Mouse (Mus musculus): ENCODE measurements at regions not wholly inside any gene's neighbourhood (a gene's known extent, or its start where the extent isn't known, plus 50 kb on each side); places are given as distances from the start of the nearest gene placed in this dataset.

DNA sequence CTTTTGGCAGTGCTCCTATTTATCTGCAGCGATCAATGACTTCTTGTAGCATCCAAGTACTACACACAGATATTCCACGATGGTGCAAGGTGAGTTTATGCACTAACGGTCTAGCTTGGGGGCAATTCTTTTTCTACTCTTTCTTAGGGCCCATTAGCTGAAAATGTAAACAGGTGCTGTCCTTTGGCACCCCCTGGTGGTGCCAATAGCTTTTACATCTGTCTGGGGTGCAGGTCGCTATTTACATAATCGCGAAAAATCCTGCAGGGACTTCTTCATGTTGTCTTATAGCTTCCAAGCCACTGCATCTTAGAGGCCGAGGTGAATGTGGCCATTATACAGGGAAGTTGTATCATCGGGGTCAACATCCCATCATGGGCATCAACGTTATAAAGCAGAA, 175.9 kb downstream of the Rps12 start:
- DNase-seq (ENCODE audit: low spot score in 2 of 2), result peak; percentile 63 to 74

DNA sequence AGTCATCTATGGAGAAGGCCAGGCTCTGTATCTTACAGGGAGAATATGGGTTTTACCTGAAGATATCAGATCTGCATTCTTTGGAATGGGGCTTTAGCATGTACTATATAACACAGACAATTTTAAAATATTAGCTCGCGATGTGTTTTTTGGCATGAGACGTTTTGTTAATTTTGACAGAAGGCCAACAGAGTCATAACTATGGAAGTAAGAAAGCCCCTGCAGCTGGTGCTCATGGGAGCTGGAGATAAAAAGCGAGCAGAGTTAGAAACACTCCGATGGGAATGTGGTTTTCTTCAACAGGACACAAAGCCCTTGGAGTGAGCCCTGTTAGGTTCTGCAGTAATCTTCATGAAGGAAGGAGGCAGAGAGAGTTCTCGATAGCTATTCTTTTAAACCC, 176.6 kb downstream of the Rps12 start:
- DNase-seq (ENCODE audit: low spot score in 2 of 2), result no peak

DNA sequence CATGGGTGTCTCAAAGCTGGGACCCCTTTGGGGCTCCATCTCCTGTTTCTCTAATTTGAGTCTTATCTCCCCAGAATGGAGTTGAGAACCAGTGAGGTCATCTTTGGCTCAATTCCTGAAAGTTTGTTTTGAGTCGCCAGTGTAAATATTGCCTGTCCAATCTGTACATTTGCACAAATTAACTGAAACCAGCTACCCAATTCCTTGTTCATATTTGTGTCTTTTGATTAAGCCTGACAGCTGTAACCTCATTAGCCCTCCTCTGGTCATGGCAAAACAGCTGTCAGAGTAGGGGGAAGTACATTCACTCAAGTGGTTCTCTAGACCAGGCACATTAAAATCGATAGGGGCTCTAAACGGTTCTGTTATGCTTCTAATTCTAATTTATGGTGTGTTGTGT, 177.0 kb downstream of the Rps12 start:
- DNase-seq (ENCODE audit: low spot score in 2 of 2), result no peak

DNA sequence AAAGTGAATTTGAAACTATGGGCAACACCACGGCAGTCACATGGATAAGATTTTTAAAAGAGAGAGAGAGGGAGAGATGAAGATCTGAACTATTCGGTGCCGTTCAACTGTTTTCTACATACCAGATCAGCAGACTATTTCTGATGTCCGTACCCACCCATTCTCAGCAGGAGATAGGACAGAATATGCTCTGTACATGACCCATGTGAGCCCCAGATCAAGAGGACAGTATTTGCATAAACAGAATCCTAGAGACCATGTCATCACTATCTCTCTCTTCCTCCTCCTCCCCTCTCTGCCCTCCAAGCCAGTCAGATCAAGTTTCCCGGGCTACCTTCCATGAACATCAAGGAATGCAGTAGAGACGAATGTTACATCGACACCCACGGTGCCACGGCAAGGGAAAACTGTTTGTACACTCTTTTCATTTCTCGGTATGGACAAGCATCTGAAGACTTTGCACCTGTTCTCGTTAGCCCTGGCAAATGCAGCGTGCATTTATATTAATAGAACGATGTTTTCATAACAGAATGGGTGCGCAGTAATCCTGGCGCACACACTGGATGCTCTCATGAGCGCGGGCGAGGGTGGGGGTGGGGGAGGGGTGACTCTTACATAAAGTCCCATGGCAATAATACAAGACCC, 177.7 kb downstream of the Rps12 start:
- DNase-seq (ENCODE audit: low spot score in 2 of 2), result no peak

DNA sequence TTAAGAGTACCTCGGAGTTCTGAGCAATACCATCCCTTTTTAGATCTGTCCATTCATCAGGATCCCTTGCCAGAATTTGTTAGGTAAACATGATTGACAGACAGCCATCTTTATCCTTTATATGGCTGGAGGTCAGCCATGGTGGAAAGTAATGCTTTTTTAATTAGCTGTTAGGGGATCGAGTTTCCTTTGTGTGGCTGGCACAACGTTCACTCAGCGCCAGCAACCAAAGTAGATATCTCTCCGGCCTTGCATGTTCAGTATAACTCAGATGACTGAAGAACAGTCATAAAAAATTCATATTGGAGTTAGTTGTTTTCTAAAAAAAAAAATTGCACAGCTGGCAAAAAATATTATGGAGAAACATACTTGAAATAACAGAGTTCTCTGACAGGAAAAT, 186.4 kb downstream of the Rps12 start:
- no peak for DNase-seq (ENCODE audit: low spot score in 2 of 2)

DNA sequence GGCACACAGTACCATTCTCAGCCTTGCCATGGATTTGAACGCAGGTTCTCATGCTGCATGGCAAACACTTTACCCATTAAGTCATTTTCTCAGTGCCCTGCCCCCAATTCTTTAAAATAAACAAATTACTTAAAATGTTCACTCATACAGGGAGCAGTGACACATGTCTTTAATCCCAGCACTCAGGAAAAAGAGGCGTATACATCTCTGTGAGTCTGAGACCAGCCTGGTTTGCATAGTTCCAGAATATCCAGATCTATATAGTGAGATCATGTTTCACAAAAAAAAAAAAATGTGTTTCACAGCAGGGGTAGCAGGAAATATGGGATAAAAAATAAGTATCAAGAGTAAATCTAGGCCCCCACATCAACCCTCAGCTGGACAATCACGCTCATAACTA, 191.5 kb downstream of the Rps12 start:
- no peak for DNase-seq (ENCODE audit: low spot score in 2 of 2)

DNA sequence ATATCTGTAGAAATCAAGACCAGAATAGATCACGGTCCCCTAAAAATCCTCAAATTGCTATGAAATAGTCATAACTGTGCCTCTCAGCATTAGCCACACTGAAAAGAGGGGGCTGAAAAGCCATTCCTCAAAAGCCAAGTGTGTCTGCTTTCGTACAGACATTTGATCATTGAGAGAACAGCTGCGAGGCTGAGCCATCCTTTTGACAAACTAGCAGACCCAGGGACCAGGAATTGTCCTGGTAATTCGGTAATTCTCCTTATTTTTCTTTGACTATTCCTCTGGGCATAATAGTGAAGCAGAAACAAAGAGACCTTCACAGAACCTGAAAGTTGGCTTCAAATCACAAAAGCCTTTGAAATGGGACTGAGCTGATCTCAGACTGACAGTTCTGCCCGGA, 206.8 kb downstream of the Rps12 start:
- DNase-seq (ENCODE audit: low spot score in 2 of 2), result no peak

DNA sequence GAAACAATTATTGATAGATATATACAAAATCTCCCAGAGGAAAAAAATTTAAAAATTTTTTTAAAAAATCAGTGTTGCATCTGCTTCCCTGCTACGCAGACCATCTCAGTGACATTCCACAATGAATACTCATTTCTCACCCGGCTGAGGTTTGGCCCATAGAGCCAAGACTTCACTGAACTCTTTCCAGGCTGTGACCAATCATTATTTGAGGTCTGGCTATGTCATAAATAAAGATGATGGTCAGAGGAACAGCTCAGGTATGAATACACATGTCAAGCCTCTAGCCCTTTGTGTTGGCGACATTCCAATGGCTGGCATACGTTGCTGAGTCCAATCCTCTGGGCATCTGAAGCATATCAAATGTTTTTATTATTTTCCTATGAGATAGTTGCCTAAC, 216.1 kb downstream of the Rps12 start:
- no peak for DNase-seq (ENCODE audit: low spot score in 2 of 2)

DNA sequence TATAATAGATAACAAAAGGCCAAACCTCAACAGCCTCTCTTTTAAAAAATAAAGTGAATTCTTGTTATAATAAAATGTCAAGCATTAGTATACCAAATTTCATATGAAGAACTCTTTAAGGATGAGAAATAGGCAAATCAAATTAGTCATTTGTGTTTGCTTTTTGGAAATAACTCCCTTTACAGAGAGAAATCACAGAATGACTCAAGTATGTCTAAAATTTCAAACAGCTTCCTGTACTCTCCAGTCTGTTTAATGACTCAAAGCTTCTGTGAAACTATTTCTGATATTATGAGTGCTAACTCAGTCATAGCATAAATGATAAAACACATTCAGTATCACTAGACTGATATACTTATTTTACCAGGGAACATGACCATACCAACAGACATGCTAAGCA, 217.7 kb downstream of the Rps12 start:
- DNase-seq (ENCODE audit: low spot score in 2 of 2), result no peak

GRCm38 (mm10) chr10:23562273-23562885, 211.8 kb upstream of the Eya4 start:
- DNase-seq (ENCODE audit: low spot score in 2 of 2), result no peak

GRCm38 (mm10) chr10:23559980-23560658, 209.5 kb upstream of the Eya4 start:
- DNase-seq (ENCODE audit: low spot score in 2 of 2), result no peak

DNA sequence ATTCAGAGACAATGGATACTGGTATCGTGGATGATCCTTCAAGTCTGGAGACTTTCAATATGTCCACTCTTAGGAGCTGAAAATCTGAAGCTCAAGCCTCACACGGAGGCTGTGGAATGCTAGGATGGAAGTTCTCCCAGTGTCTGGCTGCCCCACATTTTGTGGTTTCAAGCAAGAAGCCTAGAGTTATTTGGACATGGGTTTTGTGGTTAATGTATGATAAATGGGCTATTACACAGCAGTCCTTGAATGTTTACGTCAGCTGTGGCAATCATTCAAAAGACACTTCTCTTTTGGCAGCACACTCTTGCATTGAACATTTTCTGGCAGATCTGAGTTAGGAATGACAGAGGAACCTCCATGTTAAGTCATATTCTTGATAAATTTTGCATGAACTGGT, 207.2 kb upstream of the Eya4 start:
- no peak for DNase-seq (ENCODE audit: low spot score in 2 of 2)

DNA sequence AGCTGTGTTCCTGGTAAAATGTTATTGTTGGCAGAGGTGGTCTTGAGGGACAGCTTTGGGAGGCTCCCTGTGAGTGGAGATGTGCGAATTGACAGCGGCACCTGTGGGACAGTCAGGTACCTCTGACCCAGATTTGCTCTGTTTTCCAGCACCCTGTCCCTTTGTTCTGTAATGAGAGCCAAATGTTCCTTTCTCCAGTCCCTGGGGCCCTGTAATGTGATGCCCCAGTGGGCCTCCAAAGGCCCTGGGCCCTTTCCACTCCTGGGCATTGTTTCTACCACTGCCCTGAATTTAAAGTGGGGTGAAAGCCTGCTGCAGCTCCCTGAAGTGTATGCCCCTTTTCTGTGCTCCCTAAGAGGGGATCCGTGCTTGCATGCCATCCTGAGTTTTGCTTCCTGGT, 198.6 kb upstream of the Eya4 start:
- no peak for DNase-seq (ENCODE audit: low spot score in 2 of 2)

GRCm38 (mm10) chr10:23548322-23548721, 197.7 kb upstream of the Eya4 start:
- no peak for DNase-seq (ENCODE audit: low spot score in 2 of 2)

- no peak for DNase-seq (ENCODE audit: low spot score in 2 of 2)
Observed at GRCm38 (mm10) chr10:23542712-23543111, 192.1 kb upstream of the Eya4 start.

- DNase-seq (ENCODE audit: low spot score in 2 of 2), result no peak
Observed at GRCm38 (mm10) chr10:23541914-23542313, 191.3 kb upstream of the Eya4 start.

GRCm38 (mm10) chr10:23534636-23535035, 184.1 kb upstream of the Eya4 start:
- no peak for DNase-seq (ENCODE audit: low spot score in 2 of 2)

DNA sequence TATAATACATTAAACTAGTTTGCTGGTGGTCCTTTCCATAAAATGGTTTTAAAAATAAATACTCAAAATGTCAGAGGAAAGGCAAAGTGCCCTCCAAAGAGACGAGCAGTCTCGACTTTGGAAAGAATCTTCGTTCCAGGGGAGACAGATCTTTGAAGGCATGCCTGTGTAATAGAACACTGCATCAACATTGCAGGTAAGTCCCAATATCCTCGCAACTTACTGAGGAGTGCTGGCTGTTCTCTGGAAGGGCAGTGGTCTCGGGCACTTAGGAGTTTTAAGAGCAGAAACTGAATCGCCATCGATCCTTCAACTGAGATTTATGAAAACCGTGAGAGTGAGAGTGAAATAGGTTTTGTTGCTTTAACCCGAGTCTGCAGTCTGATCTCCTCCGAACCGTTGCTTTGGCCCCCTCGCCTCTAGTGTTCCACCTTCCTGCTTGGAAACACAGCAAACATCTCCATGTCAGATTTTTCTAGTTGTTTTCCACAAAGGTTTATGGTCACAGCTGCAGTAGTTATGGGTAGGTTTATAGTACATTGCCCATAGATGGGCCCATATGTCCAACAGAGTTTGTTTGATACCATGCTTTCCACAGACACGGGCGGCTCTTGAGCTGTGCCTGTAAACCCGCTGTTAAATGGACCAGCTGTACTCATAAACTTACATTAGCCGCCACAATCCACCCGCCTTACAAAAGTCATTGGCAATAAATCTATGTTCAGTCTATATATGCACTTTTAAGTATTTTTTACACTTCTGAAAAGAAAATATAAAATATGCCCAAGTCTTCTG, 181.6 kb upstream of the Eya4 start:
- no peak for DNase-seq (ENCODE audit: low spot score in 2 of 2)

GRCm38 (mm10) chr10:23530715-23531114, 180.1 kb upstream of the Eya4 start:
- no peak for DNase-seq (ENCODE audit: low spot score in 2 of 2)

GRCm38 (mm10) chr10:23526796-23527195, 176.2 kb upstream of the Eya4 start:
- DNase-seq (ENCODE audit: low spot score in 2 of 2), result no peak

DNA sequence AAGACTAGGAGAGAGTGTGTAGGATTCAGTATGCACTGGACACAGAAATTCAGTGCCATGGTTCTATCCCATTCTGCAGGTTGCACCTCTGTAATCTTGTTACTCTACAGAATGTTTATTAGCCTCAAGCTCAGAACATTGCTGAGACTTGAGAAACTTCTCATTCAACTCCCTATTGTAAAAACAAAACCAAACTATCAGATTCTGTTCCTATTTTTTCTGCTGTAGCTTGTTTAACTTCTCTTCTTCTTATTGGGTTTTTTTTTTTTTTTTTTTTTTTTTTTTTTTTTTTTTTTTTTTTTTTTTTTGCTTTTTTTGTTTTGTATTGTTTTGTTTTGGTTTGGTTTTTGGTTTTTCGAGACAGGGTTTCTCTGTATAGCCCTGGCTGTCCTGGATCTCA, 172.1 kb upstream of the Eya4 start:
- no peak for DNase-seq (ENCODE audit: low spot score in 2 of 2)

DNA sequence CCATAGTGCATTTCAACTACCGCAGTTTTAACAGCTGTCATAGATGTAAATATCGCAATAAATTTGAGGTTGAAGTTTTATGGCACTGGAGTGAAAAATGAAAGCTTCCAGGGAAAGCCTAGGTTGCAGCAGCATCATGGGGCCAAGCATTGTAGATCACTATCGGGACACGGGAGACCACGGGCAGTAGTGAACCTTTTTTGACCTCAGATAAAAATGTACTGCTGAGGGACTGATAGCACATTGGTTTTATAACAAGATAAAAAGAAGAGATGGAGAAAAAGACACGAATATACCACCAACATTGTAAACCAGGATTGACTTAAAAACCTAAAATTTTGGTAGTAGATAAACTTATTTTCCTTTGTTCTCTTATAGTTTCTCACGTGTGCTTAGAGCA, 143.1 kb upstream of the Eya4 start:
- no peak for DNase-seq (ENCODE audit: low spot score in 2 of 2)
